Mouse (Mus musculus) heart, embryonic 15.5 days (tissue): Measurements from ENCODE around the gene Pard3. TPM values are rescaled to one million over a fixed set of nuclear protein-coding genes. Genes with fewer than 3 reads are reported as not detected.

Source experiments
- ATAC-seq: fragments of 200-750 bp; cut with Nextera tagmentation; replicated peaks from 2 replicates; pipeline ENCODE4 v1.8.0; 2017; ENCODE audit warnings: low read depth, moderate TSS enrichment; ENCODE audit not compliant: insufficient number of reproducible peaks, insufficient read depth, low FRiP score
- H3K27ac ChIP-seq: fragments of 300-500 bp; sonication (generic); 2 replicates; pipeline ENCODE4 v1.5.1; 2015; ENCODE audit warnings: mild to moderate bottlenecking, inconsistent platforms
- H3K27me3 ChIP-seq: fragments of 300-500 bp; sonication (generic); 2 replicates; pipeline ENCODE4 v1.6.1; 2015; ENCODE audit warnings: inconsistent platforms
- H3K36me3 ChIP-seq: fragments of 300-500 bp; sonication (generic); 2 replicates; pipeline ENCODE4 v1.6.1; 2015; ENCODE audit warnings: mild to moderate bottlenecking, inconsistent platforms
- H3K4me1 ChIP-seq: fragments of 300-500 bp; sonication (generic); replicated peaks from 2 replicates; pipeline ENCODE4 v1.6.1; 2015; ENCODE audit warnings: inconsistent platforms
- H3K4me2 ChIP-seq: fragments of 300-500 bp; sonication (generic); 2 replicates; pipeline ENCODE4 v1.6.1; 2015; ENCODE audit warnings: inconsistent platforms, mild to moderate bottlenecking, moderate library complexity
- H3K4me3 ChIP-seq: fragments of 300-500 bp; sonication (generic); 2 replicates; pipeline ENCODE4 v1.5.1; 2015; ENCODE audit warnings: mild to moderate bottlenecking, inconsistent platforms
- H3K9ac ChIP-seq: fragments of 300-500 bp; sonication (generic); 2 replicates; pipeline ENCODE4 v1.6.1; 2015; ENCODE audit warnings: mild to moderate bottlenecking, inconsistent platforms
- H3K9me3 ChIP-seq: fragments of 300-500 bp; sonication (generic); replicated peaks from 2 replicates; pipeline ENCODE4 v1.6.1; 2016; ENCODE audit warnings: inconsistent platforms
- WGBS: fragments of 180-500 bp; shearing (Covaris S2); methylation state at CpG from one replicate; pipeline ENCODE4 v1.1.7; 2015; ENCODE audit warnings: mixed read lengths; 5-methylcytosine and 5-hydroxymethylcytosine counted together
- polyA plus RNA-seq: library from polyadenylated mRNA; unstranded; fragments of >200 nt; fragmentation: Nextera tagmentation; extraction: Ambion mirVana; gene quantifications from 2 replicates; pipeline ENCODE4 v1.2.1, GENCODE M21; 2015

Pard3 gene
- polyA plus RNA-seq, 1 experiment from 2014 or later = 14.9 TPM

DNA sequence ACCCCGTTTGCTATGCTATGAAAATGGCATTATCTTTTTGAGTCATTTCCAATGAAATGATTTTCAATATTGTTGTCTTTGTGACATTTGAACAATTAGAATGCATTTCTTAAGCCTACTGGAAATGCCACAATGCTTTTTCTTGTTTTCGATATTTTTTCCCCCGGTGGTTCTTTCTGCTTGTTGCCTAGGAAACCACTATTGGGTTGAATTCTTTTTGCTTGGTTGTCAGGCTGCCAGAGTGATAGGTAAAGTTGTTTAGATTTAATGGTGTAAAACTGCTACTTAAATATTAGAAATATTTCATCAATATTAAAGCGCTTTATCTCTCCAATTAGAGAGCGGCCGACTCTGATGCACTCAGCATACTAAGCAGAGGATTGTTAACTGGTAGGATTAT lies 230.4 kb downstream of the Pard3 start:
- H3K36me3 ChIP-seq = no peaks in the 10 kb centered on the region
- H3K9ac ChIP-seq = no peak overlapping the region
- no peaks in the 10 kb centered on the region for H3K27me3 ChIP-seq
- no peaks in the 10 kb centered on the region for H3K9me3 ChIP-seq
- H3K4me2 ChIP-seq = no peak overlapping the region
- H3K27ac ChIP-seq = no peak overlapping the region
- peaks cover 8% of the 10 kb centered on the region for H3K4me1 ChIP-seq
- ATAC-seq = no peak
- no peak overlapping the region for H3K4me3 ChIP-seq
- WGBS = 91% methylated on average over 6 of the region's 6 CpGs

DNA sequence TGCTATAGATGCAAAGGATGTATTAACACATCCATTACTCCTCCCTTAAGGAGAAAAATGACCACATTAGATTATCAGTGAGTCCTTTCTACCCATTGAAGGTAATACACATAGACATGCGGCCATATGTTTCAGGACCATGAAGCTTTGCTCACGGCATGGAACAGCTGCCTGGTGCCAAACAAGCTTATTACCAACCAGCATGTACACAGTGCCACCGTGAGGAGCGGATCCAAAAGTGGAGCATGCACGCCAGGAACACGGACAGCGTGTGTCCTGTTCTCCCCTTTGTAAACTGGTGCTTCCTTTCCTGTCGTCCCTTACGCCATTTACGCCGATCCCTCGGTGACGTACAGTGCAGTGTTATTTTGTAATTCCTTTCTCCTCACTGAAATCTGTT lies 232.2 kb downstream of the Pard3 start:
- ATAC-seq = no peak
- 95% methylated on average over 13 of the region's 13 CpGs for WGBS

DNA sequence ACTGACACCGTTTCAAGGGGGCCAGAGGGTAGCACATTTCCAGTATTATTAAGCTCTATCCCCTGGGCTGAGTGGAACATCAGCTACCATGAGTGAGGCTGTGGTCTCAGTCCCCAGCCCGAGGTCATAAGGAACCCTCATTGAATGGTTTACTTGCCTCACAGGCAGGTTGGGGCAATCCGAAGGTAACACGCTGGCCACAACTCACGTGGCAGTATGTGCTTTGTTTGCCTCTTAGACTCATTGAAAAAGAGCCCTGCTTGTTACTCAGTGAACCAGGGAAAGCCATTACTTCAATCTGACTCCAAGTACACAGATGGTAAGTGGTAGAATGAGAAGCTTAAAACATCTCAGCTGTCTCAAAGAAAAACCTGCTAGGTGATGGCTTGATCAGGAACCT lies 236.8 kb downstream of the Pard3 start:
- Histone ChIP-seq H3K4me2 (no peak overlapping the region), H3K36me3 (no peaks in the 10 kb centered on the region), H3K9me3 (no peaks in the 10 kb centered on the region), H3K27ac (no peak overlapping the region), H3K4me1 (peaks cover 20% of the 10 kb centered on the region), H3K9ac (no peak overlapping the region), H3K27me3 (no peaks in the 10 kb centered on the region), H3K4me3 (no peak overlapping the region)
- WGBS = 92% methylated on average over 5 of the region's 5 CpGs
- no peak for ATAC-seq

More for the DNA sequence above, 232.2 kb downstream of the Pard3 start:
- H3K9me3 ChIP-seq = no peaks in the 10 kb centered on the region
- H3K27ac ChIP-seq = no peak overlapping the region
- no peaks in the 10 kb centered on the region for H3K36me3 ChIP-seq
- no peaks in the 10 kb centered on the region for H3K27me3 ChIP-seq
- no peak overlapping the region for H3K4me3 ChIP-seq
- H3K4me1 ChIP-seq = peaks cover 8% of the 10 kb centered on the region
- no peak overlapping the region for H3K4me2 ChIP-seq
- no peak overlapping the region for H3K9ac ChIP-seq

DNA sequence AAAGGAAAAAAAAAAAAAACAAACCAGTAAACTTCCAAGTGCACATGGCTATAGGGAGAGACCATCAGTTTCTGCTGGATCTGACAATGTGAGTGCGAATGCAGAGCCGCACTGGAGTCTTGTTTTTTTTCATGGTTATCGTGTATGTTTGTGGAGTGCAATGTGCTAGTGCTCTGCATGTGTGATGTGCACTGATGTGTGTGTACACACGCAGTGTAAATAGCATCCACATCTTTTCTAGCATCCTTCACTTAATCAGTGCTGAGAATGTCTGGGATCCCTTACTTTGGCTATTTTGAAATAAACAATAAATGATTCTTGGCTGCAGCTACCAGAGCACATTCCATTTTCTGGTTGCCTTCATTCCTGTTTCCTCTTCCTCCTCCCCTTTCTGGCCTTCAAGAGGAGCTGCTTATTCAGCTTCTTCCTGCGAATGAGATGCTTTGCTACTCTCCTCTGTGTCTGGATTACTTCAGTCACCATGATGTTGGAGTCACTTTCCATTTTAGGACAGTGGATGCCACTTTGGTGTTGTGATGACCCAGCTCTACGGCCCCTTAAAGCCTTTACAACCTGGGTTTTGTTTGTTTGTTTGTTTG lies 239.3 kb downstream of the Pard3 start:
- Histone ChIP-seq H3K4me3 (no peak overlapping the region), H3K4me2 (no peak overlapping the region), H3K9ac (no peak overlapping the region), H3K9me3 (no peaks in the 10 kb centered on the region), H3K27ac (no peak overlapping the region), H3K36me3 (no peaks in the 10 kb centered on the region), H3K27me3 (no peaks in the 10 kb centered on the region), H3K4me1 (peaks cover 25% of the 10 kb centered on the region)
- 67% methylated on average over 6 of the region's 6 CpGs for WGBS
- no peak for ATAC-seq

DNA sequence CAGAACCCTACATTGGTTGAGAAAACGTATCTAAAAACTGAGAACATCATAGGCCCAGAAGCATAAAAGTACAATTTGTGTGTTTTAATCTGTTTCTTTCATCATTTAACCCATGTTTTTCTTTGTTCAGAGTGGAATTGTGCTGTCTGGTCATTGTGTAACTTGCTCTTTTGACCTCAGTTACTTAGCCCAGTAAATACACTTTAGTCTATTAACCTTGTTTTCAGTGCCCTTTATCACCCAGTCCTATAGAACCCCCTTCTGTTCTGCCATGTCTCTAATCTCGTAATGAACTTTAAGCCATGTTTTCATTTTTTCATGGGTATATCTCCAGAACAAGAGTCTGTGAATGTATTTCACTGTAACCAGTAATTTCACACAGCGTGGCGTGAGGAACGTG lies 243.3 kb downstream of the Pard3 start:
- Histone ChIP-seq H3K9me3 (no peaks in the 10 kb centered on the region), H3K4me3 (no peak overlapping the region), H3K4me1 (peaks cover 15% of the 10 kb centered on the region), H3K4me2 (no peak overlapping the region), H3K9ac (no peak overlapping the region), H3K27me3 (no peaks in the 10 kb centered on the region), H3K36me3 (no peaks in the 10 kb centered on the region), H3K27ac (no peak overlapping the region)
- ATAC-seq = no peak
- WGBS = 85% methylated on average over 5 of the region's 5 CpGs

DNA sequence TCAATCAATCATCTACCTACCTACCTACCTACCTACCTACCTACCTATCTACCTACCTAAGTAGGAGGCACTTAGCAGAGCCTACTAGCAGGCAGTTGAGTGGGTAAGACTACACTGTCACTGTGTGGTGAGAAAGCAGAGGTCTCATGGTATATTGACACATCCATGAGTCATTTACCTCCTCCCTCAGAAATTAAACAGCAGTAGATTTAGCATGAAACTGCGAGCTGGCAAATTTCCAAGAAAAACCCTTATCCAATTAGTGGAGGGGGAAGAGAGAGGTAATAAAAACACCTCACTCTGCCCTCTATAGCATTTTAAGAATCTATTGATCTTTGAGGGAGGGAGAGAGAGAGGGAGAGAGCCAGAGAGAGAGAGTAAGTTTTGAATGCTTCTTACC lies 245.7 kb downstream of the Pard3 start:
- H3K9ac ChIP-seq = no peak overlapping the region
- no peak for ATAC-seq
- no peak overlapping the region for H3K27ac ChIP-seq
- H3K36me3 ChIP-seq = no peaks in the 10 kb centered on the region
- no peak overlapping the region for H3K4me3 ChIP-seq
- 77% methylated on average over 1 of the region's 1 CpGs for WGBS
- no peaks in the 10 kb centered on the region for H3K9me3 ChIP-seq
- no peak overlapping the region for H3K4me2 ChIP-seq
- peaks cover 7% of the 10 kb centered on the region; the same call in 1 of the 2 replicates for H3K4me1 ChIP-seq
- no peaks in the 10 kb centered on the region for H3K27me3 ChIP-seq

DNA sequence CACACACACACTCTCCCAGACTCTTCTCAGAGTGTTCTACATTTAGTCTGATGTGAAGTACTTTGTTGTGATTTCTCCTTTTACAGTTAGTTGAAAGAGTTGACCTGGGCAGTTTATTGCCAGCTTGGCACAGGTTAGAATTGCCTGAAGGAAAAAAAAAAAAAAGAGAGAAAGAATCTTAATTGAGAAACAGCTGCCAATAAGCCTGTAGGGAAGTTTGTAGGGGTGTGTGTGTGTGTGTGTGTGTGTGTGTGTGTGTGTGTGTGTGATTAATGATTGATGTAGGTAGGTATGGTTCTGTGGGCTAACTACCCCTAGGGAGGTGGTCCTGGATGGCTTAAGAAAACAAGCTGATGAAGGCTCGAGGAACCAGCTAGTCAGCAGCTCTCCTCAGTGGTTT lies 252.1 kb downstream of the Pard3 start:
- H3K9ac ChIP-seq = no peak overlapping the region
- no peak for ATAC-seq
- H3K36me3 ChIP-seq = no peaks in the 10 kb centered on the region
- no peak overlapping the region for H3K27ac ChIP-seq
- H3K27me3 ChIP-seq = no peaks in the 10 kb centered on the region
- H3K4me1 ChIP-seq = peaks cover 18% of the 10 kb centered on the region
- H3K4me2 ChIP-seq = no peak overlapping the region
- 31% methylated on average over 1 of the region's 1 CpGs for whole genome bisulfite sequencing
- no peaks in the 10 kb centered on the region for H3K9me3 ChIP-seq
- no peak overlapping the region for H3K4me3 ChIP-seq

DNA sequence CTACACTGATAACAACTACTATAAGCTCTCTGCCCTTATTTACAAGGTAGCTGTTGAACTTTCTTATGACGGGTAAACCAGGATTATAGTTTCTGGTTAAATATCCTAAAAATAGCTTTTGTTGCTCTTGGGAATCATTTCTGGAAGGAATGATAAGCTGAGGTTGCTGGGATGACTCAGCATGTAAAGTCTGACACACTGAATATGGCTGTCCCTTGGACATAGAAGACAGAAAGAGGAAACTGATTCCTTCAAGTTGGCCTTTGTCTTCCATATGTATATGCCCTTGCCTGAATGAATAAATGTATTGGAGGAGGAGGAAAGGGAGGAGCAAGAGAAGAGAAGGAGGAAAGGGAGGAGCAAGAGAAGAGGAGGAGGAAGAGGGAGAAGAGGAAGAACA lies 254.2 kb downstream of the Pard3 start:
- 28% methylated on average over 1 of the region's 1 CpGs for WGBS
- no peak for ATAC-seq
- Histone ChIP-seq H3K27me3 (no peaks in the 10 kb centered on the region), H3K9me3 (no peaks in the 10 kb centered on the region), H3K9ac (no peak overlapping the region), H3K27ac (no peak overlapping the region), H3K4me3 (no peak overlapping the region), H3K36me3 (no peaks in the 10 kb centered on the region), H3K4me2 (no peak overlapping the region), H3K4me1 (peaks cover 18% of the 10 kb centered on the region)

DNA sequence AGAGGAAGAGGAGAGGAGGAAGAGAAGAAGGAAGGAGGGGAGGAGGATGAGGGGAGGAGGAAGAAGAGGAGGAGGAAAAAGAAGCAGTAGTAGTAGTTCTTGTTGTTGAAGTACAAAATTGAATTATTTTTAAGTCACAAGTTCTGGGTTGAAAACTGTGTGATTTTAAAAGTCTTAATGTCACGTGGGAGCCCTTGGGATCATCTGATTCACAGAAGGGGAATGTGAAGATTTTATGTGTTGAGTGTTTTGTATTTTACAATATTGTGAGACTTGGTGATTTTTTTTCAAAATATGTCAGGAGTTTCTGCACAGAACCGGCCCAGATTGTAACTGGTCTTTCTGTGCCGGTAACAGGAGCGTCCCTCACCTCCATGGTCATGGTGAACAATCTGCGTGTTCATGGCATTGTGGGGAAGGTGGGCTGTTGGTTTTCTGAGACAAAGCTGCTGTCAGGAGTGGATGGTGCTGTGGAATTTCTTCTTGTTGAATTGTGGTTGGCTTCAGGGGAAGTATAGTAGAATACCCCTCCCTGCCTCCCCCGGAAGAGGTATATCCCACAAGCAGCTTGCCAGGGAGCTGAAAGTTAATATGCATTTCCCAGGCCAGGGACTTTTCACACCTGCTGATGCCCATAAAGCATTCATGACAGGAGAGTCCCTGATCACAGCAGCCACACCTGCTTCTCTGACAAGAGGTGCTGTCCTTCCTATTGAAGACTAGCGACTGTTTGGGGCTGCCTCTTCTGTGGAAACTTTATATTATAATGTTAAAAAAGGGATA lies 254.9 kb downstream of the Pard3 start:
- no peaks in the 10 kb centered on the region for H3K27me3 ChIP-seq
- H3K36me3 ChIP-seq = no peaks in the 10 kb centered on the region
- no peak for ATAC-seq
- no peak overlapping the region for H3K27ac ChIP-seq
- H3K4me3 ChIP-seq = no peak overlapping the region
- WGBS = 78% methylated on average over 7 of the region's 7 CpGs
- peaks cover 17% of the 10 kb centered on the region for H3K4me1 ChIP-seq
- no peak overlapping the region for H3K4me2 ChIP-seq
- H3K9ac ChIP-seq = no peak overlapping the region
- no peaks in the 10 kb centered on the region for H3K9me3 ChIP-seq

DNA sequence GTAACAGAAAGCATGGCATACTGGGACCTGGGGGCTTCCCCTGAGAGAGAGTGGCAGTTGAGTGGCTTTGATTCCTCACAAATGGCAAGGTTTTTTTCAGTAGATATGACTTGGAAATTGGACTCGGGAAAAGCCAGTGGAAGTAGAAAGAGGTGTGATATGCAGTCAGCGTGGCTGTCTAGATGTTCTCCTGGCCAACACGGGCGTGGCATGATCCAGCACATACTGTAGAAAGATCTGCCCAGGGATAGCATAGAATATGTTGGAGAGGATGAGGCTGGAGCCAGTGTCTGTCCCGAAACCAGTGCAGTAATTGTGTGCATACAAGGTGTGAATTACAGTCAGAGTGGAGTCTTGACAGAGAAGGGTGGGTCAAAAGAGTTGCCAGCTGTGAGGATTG lies 257.2 kb downstream of the Pard3 start:
- H3K27ac ChIP-seq = no peak overlapping the region
- no peaks in the 10 kb centered on the region for H3K27me3 ChIP-seq
- no peaks in the 10 kb centered on the region for H3K36me3 ChIP-seq
- H3K4me2 ChIP-seq = no peak overlapping the region
- H3K9ac ChIP-seq = no peak overlapping the region
- 87% methylated on average over 5 of the region's 5 CpGs for WGBS
- no peaks in the 10 kb centered on the region for H3K9me3 ChIP-seq
- H3K4me1 ChIP-seq = peaks cover 15% of the 10 kb centered on the region
- no peak for ATAC-seq
- no peak overlapping the region for H3K4me3 ChIP-seq

DNA sequence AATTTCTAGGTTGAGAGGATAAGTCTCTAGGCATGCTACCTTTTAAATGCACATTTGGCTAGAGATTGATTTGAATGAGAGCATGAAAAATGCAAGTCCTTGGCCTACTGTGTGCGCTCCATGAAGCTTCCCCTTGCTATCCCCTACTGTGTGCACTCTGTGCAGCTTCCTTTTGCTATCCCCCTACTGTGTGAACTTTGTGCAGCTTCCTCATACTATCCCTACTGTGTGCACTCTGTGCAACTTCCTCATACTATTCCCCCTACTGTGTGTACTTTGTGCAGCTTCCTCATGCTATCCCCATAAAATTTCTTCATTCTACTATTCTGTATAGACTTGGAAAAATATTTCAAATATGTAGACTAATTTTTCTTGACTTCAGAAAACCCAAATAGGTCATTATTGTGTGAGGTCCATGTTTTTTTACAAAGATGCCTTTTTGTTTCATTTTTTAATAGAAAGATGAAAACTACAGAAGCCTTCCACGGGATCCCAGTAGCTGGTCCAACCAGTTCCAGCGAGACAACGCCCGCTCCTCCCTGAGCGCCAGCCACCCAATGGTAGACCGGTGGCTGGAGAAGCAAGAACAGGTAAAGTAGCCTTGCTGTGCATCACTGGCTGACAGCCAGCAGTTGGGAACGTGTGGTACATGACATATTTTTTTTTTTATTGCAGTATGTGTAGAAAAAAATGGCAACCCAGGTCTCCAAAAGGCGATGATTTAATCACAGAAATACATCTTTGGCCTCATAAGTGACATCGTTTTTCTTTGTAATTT lies 260.1 kb downstream of the Pard3 start:
- ATAC-seq = no peak
- Histone ChIP-seq H3K9ac (no peak overlapping the region), H3K36me3 (no peaks in the 10 kb centered on the region), H3K4me3 (no peak overlapping the region), H3K27ac (no peak overlapping the region), H3K27me3 (no peaks in the 10 kb centered on the region), H3K4me1 (peaks cover 1% of the 10 kb centered on the region; the same call in 1 of the 2 replicates), H3K9me3 (no peaks in the 10 kb centered on the region), H3K4me2 (no peak overlapping the region)
- 90% methylated on average over 10 of the region's 10 CpGs for WGBS
